Mouse (Mus musculus) megakaryocyte progenitor cell, adult 5-6 weeks (primary cell): ENCODE measurements around the gene Gm5678. TPM values are rescaled to one million over a fixed set of nuclear protein-coding genes. Genes with fewer than 3 reads are reported as not detected.

ENCODE experiments used
- ATAC-seq: replicated peaks from 2 replicates; pipeline ENCODE4 v1.8.0; 2016; ENCODE audit warnings: mild to moderate bottlenecking, moderate TSS enrichment, inconsistent platforms; ENCODE audit not compliant: poor library complexity
- total RNA-seq, 2 experiments: library from RNA; stranded (forward) in 1 of 2; stranded (reverse) in 1 of 2; fragments of 157-497, 149-512 nt in 1 of 2; fragments of 200-1000 nt in 1 of 2; gene quantifications; 2 replicates each; pipeline versions ENCODE4 v1.2.3 to v1.2.4; 2015 to 2017

Gene Gm5678
- total RNA-seq (2015): not detected in 2 replicates
- total RNA-seq (2017): not detected in 2 replicates

DNA sequence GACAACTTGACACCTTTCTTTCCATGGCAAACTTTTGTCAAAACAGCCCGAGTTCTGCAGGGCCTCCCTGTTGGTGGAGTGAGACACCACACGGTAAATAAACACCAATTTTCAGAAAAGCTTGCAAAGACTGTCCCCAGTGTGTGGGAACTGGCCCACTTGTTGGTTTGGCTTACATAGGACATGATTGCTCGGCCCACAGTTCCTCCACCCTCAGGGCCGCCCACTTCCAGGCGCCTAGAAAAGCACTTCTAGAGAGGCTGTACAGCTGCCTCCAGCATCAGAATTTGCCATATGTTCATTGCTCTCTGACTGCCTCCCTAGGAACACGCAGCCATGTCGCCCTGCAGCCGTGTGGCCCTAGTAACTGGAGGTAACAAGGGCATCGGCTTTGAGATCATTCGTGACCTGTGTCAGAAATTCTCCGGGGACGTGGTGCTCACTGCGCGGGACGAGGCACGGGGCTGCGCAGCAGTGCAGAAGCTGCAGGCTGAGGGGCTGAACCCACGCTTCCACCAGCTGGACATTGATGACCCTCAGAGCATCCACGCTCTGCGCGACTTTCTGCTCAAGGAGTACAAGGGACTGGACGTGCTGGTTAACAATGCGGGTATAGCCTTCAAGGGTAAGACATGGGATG lies at the start of gene Gm5678:
Gene Gm5678, plus strand, starts transcription at position 337 of the 640 bp plus-strand sequence.
- no peak for ATAC-seq

DNA sequence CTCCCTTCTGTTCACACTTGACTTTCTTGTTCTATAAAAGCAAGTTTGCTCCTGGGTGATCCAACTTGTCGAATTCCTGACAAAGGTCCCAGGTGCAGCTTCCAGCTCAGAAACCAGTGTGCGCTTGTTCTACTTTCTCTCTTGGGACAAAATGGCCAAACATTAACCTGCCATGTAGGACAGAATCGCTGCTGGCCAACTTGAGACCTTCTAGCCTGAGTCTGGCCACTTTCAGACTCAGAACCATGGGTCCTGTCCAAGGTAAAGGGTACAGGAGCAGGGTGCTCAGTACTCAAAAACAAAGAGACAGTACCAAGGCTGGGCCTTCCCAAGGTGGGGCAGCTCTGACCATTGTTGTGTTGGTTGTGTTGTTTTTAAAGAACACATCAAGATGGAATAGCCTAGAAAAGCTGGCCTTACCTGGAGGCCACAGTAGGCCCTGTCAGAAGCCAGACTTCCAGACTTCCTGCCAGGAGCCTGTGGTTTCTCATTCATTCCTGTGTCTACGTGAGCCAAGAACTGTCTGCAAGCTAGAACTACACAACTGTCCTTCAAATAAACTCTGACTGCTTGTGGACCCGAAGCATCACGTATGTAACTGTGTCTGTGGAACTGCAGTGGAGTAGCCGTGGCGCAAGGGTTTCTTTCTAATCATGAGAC lies 49.4 kb upstream of the Gm5678 start:
- ATAC-seq: no peak

DNA sequence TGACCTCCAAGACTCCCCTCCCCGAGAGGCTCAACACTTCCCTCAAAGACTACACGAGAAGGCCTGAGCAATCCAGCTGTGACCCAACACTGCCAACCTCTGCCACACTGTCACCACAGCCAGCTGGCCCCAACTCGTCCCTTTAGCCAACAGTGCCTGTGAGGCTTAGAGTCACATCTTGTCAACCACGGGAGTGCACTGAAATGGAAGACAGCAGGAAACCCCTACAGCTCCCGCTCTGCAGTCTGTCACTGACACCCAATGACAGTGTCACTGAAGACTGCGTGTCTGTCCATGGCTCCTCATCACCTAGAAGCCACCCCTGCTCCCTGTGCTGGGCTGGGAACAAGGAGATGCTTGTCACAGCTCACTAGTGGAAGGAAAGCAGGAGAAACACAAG lies 46.8 kb upstream of the Gm5678 start:
- no peak for ATAC-seq

DNA sequence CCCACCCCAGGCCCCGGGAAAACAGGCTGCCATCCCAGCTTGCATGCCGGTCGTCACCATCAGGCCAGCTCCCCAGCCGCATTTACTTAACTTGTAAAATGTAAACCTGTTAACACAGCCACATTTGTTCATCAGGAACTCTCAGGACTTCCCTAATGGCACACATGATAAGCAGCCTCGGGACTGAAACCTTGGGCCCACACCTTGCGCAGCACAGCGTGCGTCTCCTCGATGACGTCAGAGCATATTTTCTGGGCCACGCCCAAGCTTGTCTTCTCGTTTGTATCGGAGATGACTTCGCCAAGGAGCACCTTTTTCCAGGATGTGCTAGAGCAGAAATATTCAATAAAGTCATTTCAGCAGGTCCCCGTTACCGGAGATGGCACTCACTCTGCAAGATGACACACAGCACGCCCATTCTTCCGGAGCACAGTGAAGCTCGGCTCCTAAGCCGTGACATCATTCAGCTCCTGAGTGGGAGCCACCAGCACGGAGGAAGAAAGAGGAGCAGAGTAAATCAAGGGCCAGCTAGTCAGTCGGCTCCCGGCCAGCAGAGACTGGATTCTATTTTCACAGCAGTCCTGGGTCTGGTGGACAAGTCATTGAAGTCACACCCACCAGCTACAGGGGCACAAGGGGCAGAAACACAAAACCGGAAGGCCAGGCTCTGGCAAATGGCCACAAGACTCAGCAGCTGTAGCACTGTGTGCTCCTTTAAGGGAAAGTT lies 42.8 kb upstream of the Gm5678 start:
- peak; percentile 29 for ATAC-seq

DNA sequence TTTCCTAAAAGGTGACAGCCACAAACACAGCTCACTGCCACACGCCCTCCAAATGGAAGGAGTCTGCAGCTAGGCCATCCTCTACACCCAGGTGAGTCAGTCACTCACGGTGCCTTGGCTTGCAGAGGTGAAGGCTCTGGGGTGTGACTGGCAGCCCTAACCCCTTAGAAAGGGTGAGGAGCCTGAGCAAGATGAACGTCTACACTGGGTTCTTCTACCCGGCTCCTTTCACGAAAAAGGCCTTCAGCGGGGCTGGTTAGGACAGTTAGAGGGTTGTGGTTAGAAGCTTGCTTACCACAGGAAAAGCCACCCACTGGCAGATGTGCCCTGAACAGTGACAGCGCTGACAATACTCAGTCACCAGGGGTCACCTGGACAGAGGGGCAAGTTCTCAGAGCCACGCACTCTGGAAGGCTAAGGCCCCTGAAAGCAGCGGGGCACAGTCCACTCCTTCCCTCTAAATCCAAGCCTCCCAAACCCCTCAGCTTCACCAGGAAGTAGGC lies 42.1 kb upstream of the Gm5678 start:
- ATAC-seq: peak; percentile 73

- peak; percentile 68 for ATAC-seq
Measured at GRCm38 (mm10) chr16:93586382-93586781, 41.5 kb upstream of the Gm5678 start.

DNA sequence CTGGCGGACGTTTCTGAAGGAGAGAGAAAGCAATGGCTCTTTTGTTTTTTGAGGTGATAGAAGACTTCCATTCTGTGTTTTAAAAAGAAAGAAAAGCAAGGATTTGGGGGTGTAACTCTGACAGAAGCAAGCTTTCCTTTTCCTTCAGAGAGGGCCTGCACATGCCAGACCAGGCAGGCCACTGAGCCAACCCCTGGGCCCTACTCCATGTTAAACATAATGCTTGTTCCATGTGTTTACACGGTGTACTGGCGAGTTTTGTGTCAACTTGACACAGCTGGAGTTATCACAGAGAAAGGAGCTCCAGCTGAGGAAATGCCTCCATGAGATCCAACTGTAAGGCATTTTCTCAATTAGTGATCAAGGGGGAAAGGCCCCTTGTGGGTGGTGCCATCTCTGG lies 39.6 kb upstream of the Gm5678 start:
- ATAC-seq: no peak

DNA sequence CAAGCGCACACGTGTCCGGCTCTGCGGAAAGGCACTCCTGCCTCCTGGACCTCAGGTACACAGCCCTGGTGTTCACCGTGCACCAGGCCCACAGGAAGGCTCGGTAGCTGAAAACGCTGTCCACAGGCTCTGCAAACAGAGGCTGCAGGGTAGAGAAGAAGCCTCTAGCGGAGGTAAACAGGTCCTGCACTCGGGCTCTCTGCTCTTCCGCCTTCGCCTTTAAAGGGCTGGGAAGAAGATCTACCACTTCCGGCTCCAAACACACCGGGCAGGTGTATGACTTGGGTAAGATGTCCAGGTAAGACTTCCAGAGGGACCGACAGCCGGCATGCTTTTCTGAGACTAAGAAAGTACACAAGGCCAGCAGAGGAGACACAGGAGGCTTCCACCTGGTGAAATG lies 37.0 kb upstream of the Gm5678 start:
- ATAC-seq: no peak

GRCm38 (mm10) chr16:93591450-93592430 lies 36.2 kb upstream of the Gm5678 start:
- no peak for ATAC-seq

DNA sequence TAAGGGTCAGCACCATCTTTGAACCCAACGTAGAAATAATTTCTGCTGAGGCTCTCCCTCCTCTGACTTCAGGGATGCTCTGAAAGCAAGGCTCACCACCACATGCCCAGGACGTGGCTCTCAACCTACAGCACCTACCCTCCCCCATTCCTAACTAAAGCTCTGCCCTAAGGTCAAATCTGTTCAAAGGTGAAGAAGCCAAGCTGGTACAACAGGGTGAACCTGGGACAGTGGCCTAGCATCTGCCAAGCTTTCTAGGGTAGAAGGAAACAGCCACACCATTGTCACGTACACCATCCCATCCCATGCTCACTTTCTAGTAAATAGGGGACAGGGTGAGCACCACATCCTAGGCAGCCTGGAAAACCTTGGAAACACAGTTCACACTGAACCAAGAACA lies 35.2 kb upstream of the Gm5678 start:
- no peak for ATAC-seq

GRCm38 (mm10) chr16:93593406-93593805 lies 34.5 kb upstream of the Gm5678 start:
- no peak for ATAC-seq

GRCm38 (mm10) chr16:93594448-93594847 lies 33.4 kb upstream of the Gm5678 start:
- ATAC-seq: no peak

GRCm38 (mm10) chr16:93595766-93596165 lies 32.1 kb upstream of the Gm5678 start:
- no peak for ATAC-seq

DNA sequence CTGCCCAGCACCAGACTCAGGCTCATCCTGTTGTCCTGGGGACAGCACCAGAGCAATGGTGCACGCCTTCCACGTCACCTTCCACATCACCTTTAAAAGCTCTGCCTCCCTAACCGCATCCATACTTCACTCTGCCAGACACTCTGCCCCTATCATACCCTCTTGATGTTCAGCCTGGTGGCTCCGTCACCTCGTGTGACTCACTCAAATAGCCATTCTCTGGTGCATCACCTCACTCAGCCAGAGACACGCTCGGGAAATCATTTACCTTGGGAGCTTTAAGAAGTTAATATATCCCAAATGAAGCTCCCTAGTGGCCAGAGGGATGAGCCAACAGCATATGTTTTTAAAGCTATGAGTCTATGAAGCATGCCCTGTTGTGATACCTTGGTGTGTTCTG lies 31.1 kb upstream of the Gm5678 start:
- no peak for ATAC-seq

- ATAC-seq: no peak
Measured at GRCm38 (mm10) chr16:93597551-93597950, 30.3 kb upstream of the Gm5678 start.

DNA sequence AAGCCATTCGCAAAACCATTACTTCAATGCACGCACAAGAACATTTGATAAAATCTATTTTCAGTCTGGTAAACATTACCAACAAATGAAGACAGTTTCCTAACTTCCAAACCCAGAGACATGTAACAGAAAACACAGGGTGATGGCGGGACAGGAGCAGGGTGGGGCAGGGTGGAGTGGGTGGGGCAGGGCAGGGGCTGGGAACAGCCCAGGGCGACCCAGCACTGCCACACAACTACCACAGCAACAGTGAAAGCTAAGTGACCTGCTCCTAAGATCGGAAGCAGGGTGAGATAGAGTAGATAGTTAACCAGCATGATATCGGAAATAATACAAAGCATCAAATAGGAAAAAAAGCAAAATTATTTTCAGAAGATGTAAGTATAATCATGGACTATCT lies 28.4 kb upstream of the Gm5678 start:
- ATAC-seq: no peak

GRCm38 (mm10) chr16:93603439-93604212 lies 24.3 kb upstream of the Gm5678 start, which contains the start of gene Setd4:
Gene Setd4, minus strand, starts transcription at chr16:93604063.
- peak; percentile 69 for ATAC-seq

DNA sequence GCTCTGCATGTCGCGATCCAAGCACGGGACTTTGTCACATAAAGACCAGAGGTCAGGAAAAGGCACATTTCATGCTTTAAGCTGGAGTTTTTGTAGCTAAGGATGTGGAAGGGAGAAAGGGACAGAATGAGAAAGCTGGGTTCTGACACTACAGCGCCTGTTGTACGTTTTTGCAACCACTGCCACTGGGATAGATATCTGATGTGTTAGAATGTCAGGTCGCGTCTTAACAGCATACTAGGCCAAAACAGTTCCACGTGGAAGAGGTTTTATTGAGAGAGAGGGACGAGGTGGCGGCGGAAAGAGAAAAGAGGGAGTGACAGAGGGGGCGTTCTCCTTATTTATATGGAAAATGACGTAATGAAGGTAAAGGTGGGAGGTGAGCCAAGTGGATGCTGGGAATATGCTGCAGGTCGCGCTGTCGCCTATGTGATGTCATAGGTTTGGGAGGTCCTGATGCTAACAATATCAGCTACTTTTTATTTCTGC lies 23.4 kb upstream of the Gm5678 start:
- ATAC-seq: no peak

DNA sequence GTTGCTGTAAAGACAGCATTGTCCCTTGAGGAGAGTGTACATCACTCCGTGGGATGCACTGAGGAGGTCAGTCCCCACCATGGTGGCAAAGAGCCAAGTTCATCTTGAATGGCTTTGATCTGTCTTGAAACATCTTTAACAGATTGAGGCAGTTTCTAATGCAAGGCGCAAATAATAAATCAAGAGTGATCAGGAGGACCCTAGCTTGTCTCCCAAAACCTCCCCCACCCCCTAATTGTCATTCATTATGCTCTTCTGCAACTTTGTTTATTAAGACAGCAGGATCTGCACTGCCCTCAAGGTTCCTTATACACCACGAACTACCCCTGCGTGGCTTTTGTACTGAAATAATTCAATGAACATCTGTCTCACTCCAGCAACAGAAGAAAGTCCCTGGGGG lies 22.3 kb upstream of the Gm5678 start, which contains the start of gene Cbr1:
Gene Cbr1, plus strand, starts transcription at position 301 of the 400 bp plus-strand sequence.
- no peak for ATAC-seq

GRCm38 (mm10) chr16:93606146-93606545 lies 21.8 kb upstream of the Gm5678 start:
- ATAC-seq: no peak
